Mouse (Mus musculus) hindbrain, embryonic 16.5 days (tissue): ENCODE results near the gene Prkaa2. TPM values are rescaled to one million over a fixed set of nuclear protein-coding genes. Genes with fewer than 3 reads are reported as not detected.
"Not testable (repeated sequence)": the region's sequence is repeated elsewhere in the genome, so short reads cannot be mapped to it uniquely, and the experiment has no call there.

Experiments
- ATAC-seq: fragments of 200-750 bp; cut with Nextera tagmentation; 2 replicates; pipeline ENCODE4 v1.8.0; 2017; ENCODE audit warnings: moderate TSS enrichment, moderate library complexity
- H3K27ac ChIP-seq: fragments of 300-500 bp; sonication (generic); 2 replicates; pipeline ENCODE4 v1.5.1; 2014; ENCODE audit warnings: low read depth, mild to moderate bottlenecking, control low read depth, low read length, moderate library complexity
- H3K27me3 ChIP-seq: fragments of 300-500 bp; sonication (generic); replicated peaks from 2 replicates; pipeline ENCODE4 v1.6.1; 2014; ENCODE audit warnings: low read length; ENCODE audit not compliant: control insufficient read depth, insufficient read depth
- H3K36me3 ChIP-seq: fragments of 300-500 bp; sonication (generic); 2 replicates; pipeline ENCODE4 v1.6.1; 2014; ENCODE audit warnings: mild to moderate bottlenecking, low read length, moderate library complexity, mixed read lengths; ENCODE audit not compliant: control insufficient read depth, insufficient read depth
- H3K4me1 ChIP-seq: fragments of 300-500 bp; sonication (generic); 2 replicates; pipeline ENCODE4 v1.6.1; 2014; ENCODE audit warnings: low read depth, low read length; ENCODE audit not compliant: control insufficient read depth, insufficient read depth
- H3K4me2 ChIP-seq: fragments of 300-500 bp; sonication (generic); 2 replicates; pipeline ENCODE4 v1.6.1; 2014; ENCODE audit warnings: mild to moderate bottlenecking, low read length, control low read depth, moderate library complexity
- H3K4me3 ChIP-seq: fragments of 300-500 bp; sonication (generic); 2 replicates; pipeline ENCODE4 v1.5.1; 2014; ENCODE audit warnings: mild to moderate bottlenecking, low read length, control low read depth, moderate library complexity
- H3K9ac ChIP-seq: fragments of 300-500 bp; sonication (generic); 2 replicates; pipeline ENCODE4 v1.6.1; 2014; ENCODE audit warnings: low read depth, mild to moderate bottlenecking, control low read depth, low read length, moderate library complexity
- H3K9me3 ChIP-seq: fragments of 300-500 bp; sonication (generic); 2 replicates; pipeline ENCODE4 v1.6.1; 2014; ENCODE audit warnings: mild to moderate bottlenecking, low read length, moderate library complexity; ENCODE audit not compliant: control insufficient read depth
- WGBS: fragments of 180-500 bp; shearing (Covaris S2); extraction: QIAGEN DNeasy Blood & Tissue Kit; methylation state at CpG from one replicate; pipeline ENCODE4 v1.1.7; 2014; 5-methylcytosine and 5-hydroxymethylcytosine counted together
- polyA plus RNA-seq: library from polyadenylated mRNA; unstranded; fragments of >200 nt; fragmentation: Nextera tagmentation; extraction: Ambion mirVana; gene quantifications from 2 replicates; pipeline ENCODE4 v1.2.1, GENCODE M21; 2015

Prkaa2 gene
- polyA plus RNA-seq, 1 experiment from 2014 or later: 13.5 TPM

GRCm38 (mm10) chr4:105007360-105008018 is 102.2 kb downstream of the Prkaa2 start:
- no peak overlapping the region for H3K9ac ChIP-seq
- no peak for ATAC-seq
- no peaks in the 10 kb centered on the region; the same call in 1 of the 2 replicates for H3K36me3 ChIP-seq
- H3K27ac ChIP-seq: no peak overlapping the region
- no peaks in the 10 kb centered on the region for H3K4me1 ChIP-seq
- no peaks in the 10 kb centered on the region for H3K27me3 ChIP-seq
- 95% methylated on average over 4 of the region's 4 CpGs for WGBS
- no peak overlapping the region for H3K4me3 ChIP-seq
- no peak overlapping the region for H3K4me2 ChIP-seq
- no peaks in the 10 kb centered on the region for H3K9me3 ChIP-seq

- H3K4me2 ChIP-seq, H3K4me3 ChIP-seq, ATAC-seq, H3K9me3 ChIP-seq, H3K36me3 ChIP-seq, H3K9ac ChIP-seq, H3K4me1 ChIP-seq, H3K27ac ChIP-seq, H3K27me3 ChIP-seq: not testable (repeated sequence)
- 87% methylated on average over 12 of the region's 12 CpGs for WGBS
Measured at GRCm38 (mm10) chr4:105004649-105005048, 105.0 kb downstream of the Prkaa2 start.

- H3K4me3 ChIP-seq: no peak overlapping the region
- no peaks in the 10 kb centered on the region for H3K4me1 ChIP-seq
- no peak overlapping the region for H3K4me2 ChIP-seq
- WGBS: 69% methylated on average over 8 of the region's 8 CpGs
- ATAC-seq: no peak
- no peaks in the 10 kb centered on the region for H3K9me3 ChIP-seq
- no peaks in the 10 kb centered on the region; the same call in 1 of the 2 replicates for H3K36me3 ChIP-seq
- H3K9ac ChIP-seq: no peak overlapping the region
- H3K27ac ChIP-seq: no peak overlapping the region
- no peaks in the 10 kb centered on the region for H3K27me3 ChIP-seq
Measured at GRCm38 (mm10) chr4:105004135-105004534, 105.6 kb downstream of the Prkaa2 start.

- Histone ChIP-seq H3K9me3 (no peaks in the 10 kb centered on the region), H3K4me3 (no peak overlapping the region), H3K9ac (no peak overlapping the region), H3K4me1 (no peaks in the 10 kb centered on the region), H3K27me3 (no peaks in the 10 kb centered on the region), H3K27ac (no peak overlapping the region), H3K4me2 (no peak overlapping the region), H3K36me3 (no peaks in the 10 kb centered on the region)
- 70% methylated on average over 1 of the region's 1 CpGs for WGBS
- no peak for ATAC-seq
Measured at GRCm38 (mm10) chr4:105001736-105002135, 108.0 kb downstream of the Prkaa2 start.

GRCm38 (mm10) chr4:104999702-105000101 is 110.0 kb downstream of the Prkaa2 start:
- ATAC-seq: no peak
- Histone ChIP-seq H3K4me2 (no peak overlapping the region), H3K27me3 (no peaks in the 10 kb centered on the region), H3K4me3 (no peak overlapping the region), H3K36me3 (no peaks in the 10 kb centered on the region), H3K4me1 (no peaks in the 10 kb centered on the region), H3K9ac (no peak overlapping the region), H3K27ac (no peak overlapping the region), H3K9me3 (no peaks in the 10 kb centered on the region)
- 77% methylated on average over 5 of the region's 5 CpGs for WGBS

- H3K27ac ChIP-seq: no peak overlapping the region
- ATAC-seq: no peak
- H3K9me3 ChIP-seq: no peaks in the 10 kb centered on the region
- H3K36me3 ChIP-seq: no peaks in the 10 kb centered on the region
- H3K4me2 ChIP-seq: no peak overlapping the region
- H3K9ac ChIP-seq: no peak overlapping the region
- no peaks in the 10 kb centered on the region for H3K4me1 ChIP-seq
- WGBS: 86% methylated on average over 10 of the region's 10 CpGs
- H3K4me3 ChIP-seq: no peak overlapping the region
- H3K27me3 ChIP-seq: no peaks in the 10 kb centered on the region
Measured at GRCm38 (mm10) chr4:104993140-104993874, 116.4 kb downstream of the Prkaa2 start.

GRCm38 (mm10) chr4:104992271-104992670 is 117.4 kb downstream of the Prkaa2 start:
- no peaks in the 10 kb centered on the region for H3K4me1 ChIP-seq
- no peaks in the 10 kb centered on the region for H3K9me3 ChIP-seq
- no peaks in the 10 kb centered on the region for H3K36me3 ChIP-seq
- WGBS: 82% methylated on average over 3 of the region's 3 CpGs
- H3K4me2 ChIP-seq: no peak overlapping the region
- H3K27me3 ChIP-seq: no peaks in the 10 kb centered on the region
- H3K9ac ChIP-seq: no peak overlapping the region
- H3K4me3 ChIP-seq: no peak overlapping the region
- no peak for ATAC-seq
- H3K27ac ChIP-seq: no peak overlapping the region

GRCm38 (mm10) chr4:104990686-104991085 is 119.0 kb downstream of the Prkaa2 start:
- Histone ChIP-seq H3K4me2 (no peak overlapping the region), H3K4me1 (no peaks in the 10 kb centered on the region), H3K36me3 (no peaks in the 10 kb centered on the region), H3K4me3 (no peak overlapping the region), H3K27me3 (no peaks in the 10 kb centered on the region), H3K9me3 (no peaks in the 10 kb centered on the region), H3K27ac (no peak overlapping the region), H3K9ac (no peak overlapping the region)
- 76% methylated on average over 3 of the region's 3 CpGs for WGBS
- ATAC-seq: no peak

GRCm38 (mm10) chr4:104990016-104990415 is 119.7 kb downstream of the Prkaa2 start:
- H3K4me2 ChIP-seq: no peak overlapping the region
- no peaks in the 10 kb centered on the region for H3K36me3 ChIP-seq
- no peaks in the 10 kb centered on the region for H3K9me3 ChIP-seq
- no peak for ATAC-seq
- no peaks in the 10 kb centered on the region for H3K27me3 ChIP-seq
- 75% methylated on average over 6 of the region's 6 CpGs for WGBS
- H3K9ac ChIP-seq: no peak overlapping the region
- H3K27ac ChIP-seq: no peak overlapping the region
- no peak overlapping the region for H3K4me3 ChIP-seq
- H3K4me1 ChIP-seq: no peaks in the 10 kb centered on the region
